Mouse (Mus musculus): ENCODE data around the gene Olfr90.

- TF ChIP-seq CTCF (IDR thresholded peaks at IDR 0.05; ENCODE audit: low read depth, low read length) (no peak), POLR2A (IDR thresholded peaks at IDR 0.05; ENCODE audit: extremely low read depth, insufficient read depth, low read length) (no peak)
Measured at GRCm38 (mm10) chr17:37092198-37092597, 3.9 kb upstream of the Olfr90 start.

All from liver, adult 2 months (tissue).